Mouse (Mus musculus) cerebellum, adult 2 months (tissue): ENCODE data around the gene Ccdc36.

ENCODE experiments used
- CTCF ChIP-seq: fragments of 200-500 bp; IDR thresholded peaks from 2 replicates; pipeline ENCODE4 v1.5.1; 2011; ENCODE audit warnings: low read depth, mild to moderate bottlenecking, control low read depth, low read length, moderate library complexity, borderline replicate concordance; ENCODE audit not compliant: insufficient read depth
- POLR2A ChIP-seq: fragments of 200-500 bp; IDR thresholded peaks from 2 replicates; pipeline ENCODE4 v1.6.1; 2011; ENCODE audit warnings: low read length, control low read depth, borderline replicate concordance; ENCODE audit not compliant: insufficient read depth

DNA sequence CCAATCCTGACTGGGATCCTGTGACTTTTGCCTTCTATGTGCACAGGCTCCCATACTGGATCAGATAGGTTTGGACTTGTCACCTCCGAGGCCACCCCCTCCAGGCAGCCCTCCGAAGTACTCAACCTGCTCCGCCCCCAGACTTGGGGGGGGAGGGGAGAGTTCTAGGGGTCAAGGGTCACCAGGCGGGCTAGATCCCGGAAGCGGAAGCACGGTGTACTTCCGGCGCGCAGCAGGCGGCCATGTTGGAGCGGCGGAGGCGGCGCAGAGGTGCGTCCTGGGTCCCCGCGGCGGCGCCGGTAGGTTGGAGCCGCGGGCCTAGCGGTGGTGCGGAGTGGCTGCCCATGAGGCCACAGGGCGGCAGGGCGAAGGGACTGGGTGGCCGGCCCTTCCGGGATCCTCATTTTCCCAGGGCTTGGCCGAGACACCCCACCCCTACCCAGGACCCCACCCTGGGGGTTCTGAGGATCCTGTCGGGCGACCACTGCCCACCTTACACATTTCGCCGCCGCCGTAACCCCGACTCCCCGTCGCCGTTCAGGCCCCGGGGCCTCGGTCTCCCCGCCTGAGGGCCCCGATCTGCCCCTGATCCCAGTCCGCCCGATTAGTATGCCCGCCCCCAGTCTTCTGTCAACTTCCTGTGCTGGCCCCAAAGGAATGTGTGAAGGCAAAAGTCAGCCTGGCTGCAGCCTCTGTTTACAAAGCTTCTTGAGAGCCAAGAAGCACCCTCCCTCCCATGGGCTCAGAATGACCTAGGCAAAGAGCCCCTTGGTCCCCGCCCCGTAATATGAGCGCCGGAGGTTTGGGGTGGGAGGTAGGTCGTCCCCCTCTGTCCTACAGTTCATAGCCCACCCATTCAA, 32.3 kb upstream of the Ccdc36 start, which contains the start of gene Ccdc71:
- TF ChIP-seq POLR2A, result peak; percentile 64
- no peak for TF ChIP-seq CTCF
